Mouse (Mus musculus): ENCODE measurements around the gene Agmat.

Agmat gene

GRCm38 (mm10) chr4:141781201-141781985 is 34.9 kb downstream of the Agmat start:
- DNase-seq (ENCODE audit: low spot score): no peak

DNA sequence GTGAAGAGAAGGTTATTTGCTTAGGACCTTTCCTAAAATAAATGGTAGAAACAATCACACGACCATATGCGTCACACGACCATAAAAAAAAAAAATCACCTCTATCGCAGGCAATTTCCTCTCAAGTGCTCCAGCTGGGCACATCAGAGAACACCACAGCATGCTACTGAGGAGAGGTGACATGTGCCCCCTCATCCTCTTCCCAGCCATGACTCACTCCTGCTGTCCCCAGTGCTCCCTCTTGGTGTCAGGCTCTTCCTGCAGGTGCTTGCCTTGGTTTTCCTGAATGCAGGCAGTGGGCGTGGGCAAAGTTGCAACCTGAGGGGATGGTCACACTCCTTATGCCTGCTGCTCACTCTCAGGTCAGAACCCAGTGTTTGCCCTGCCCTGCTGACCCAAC is 38.4 kb downstream of the Agmat start:
- DNase-seq (ENCODE audit: low spot score): no peak

- DNase-seq (ENCODE audit: low spot score): no peak
These were observed 39.7 kb downstream of the Agmat start for GRCm38 (mm10) chr4:141786141-141786540.

- no peak for DNase-seq (ENCODE audit: low spot score)
These were observed 40.6 kb downstream of the Agmat start for GRCm38 (mm10) chr4:141787046-141787445.

DNA sequence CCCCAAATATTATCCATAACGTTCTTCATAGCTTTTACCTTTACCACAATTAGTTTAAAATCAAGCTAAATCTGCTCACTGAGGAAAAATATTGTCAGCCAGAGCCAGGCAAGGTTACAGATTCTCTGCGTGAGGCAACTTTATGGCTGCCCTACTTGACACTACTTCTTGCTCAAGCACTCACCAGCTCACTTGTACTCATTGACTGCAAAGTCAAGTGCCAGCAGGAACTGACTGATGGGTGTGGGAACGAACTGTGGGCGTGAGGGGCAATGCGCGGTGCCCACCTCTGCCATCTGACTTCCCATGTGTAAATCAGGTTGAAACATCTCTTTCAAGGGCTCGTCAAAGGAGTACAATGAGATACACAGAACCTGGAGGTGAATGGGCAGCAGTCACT is 41.0 kb downstream of the Agmat start:
- no peak for DNase-seq (ENCODE audit: low spot score)

- DNase-seq (ENCODE audit: low spot score): no peak
These were observed 43.2 kb downstream of the Agmat start for GRCm38 (mm10) chr4:141789564-141790218.

GRCm38 (mm10) chr4:141790524-141790990 is 44.1 kb downstream of the Agmat start, which contains the start of gene Dnajc16:
Gene Dnajc16, minus strand, starts transcription at chr4:141790931.
- DNase-seq (ENCODE audit: low spot score): peak; percentile 99

DNA sequence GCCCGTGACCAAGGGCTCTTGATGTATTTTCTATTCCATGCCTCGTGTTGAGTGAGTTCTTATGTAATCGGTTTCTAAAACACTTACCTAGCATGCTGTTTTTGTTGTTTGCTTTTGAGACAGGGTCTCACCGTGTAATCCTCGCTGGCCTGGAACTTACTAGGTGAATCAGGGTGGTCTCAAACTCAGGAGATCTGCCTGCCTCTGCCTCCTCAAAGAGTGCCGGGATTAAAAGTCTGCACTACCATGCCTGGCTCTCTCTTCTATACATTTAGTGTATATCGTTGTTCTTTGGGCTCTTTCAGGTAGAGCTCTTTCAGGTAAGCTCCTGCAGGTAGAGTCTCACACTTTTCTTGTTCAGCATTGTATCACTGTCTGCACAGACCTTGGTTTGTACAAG is 45.0 kb downstream of the Agmat start:
- DNase-seq (ENCODE audit: low spot score): no peak

DNA sequence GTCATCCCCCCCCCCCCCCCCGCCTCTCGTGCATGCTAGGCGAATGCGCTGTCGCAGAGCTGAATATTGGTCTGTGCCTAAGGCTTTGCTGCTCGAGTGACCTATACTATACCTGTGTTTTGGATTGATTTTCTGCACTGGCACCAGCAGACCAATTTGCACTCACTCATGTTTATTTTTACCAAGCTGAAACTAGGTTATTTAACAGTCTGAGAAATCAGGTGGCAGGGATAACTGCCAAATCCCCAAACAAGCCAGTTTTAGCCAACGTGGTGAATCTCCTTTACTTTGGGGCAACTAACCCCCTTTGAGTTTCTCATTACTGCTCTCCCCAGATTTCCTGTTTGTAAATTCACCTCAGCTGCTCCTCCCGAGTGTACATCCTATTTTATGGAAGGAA is 45.5 kb downstream of the Agmat start:
- DNase-seq (ENCODE audit: low spot score): no peak

DNA sequence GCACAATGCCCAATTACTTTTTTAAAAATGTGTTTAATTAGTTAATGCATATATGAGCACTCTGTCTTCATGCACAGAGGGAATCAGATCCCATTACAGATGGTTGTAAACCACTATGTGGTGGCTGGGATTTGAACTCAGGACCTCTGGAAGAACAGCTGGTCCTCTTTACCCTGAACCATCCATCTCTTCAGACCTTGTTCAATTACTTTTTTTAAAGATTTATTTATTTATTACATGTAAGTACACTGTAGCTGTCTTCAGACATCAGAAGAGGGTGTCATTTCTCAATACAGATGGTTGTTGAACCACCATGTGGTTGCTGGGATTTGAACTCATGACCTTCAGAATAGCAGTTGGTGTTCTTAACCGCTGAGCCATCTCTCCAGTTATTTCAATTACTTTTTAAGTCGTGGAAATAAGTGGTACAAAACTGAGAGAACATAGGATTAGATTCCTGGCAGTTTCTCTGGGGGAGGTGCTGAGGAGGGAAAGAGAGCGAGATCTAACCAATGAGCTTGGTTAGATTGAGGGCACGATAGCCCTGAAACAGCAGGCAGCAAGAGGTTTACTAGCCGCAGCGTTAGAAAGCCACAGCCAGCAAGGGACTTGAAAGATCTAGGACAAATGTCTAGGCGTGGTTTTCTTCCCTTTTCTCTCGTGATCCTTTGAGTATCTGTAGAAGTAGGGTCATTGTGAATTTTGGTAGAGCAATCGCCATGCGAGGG is 46.2 kb downstream of the Agmat start:
- DNase-seq (ENCODE audit: low spot score): no peak

DNA sequence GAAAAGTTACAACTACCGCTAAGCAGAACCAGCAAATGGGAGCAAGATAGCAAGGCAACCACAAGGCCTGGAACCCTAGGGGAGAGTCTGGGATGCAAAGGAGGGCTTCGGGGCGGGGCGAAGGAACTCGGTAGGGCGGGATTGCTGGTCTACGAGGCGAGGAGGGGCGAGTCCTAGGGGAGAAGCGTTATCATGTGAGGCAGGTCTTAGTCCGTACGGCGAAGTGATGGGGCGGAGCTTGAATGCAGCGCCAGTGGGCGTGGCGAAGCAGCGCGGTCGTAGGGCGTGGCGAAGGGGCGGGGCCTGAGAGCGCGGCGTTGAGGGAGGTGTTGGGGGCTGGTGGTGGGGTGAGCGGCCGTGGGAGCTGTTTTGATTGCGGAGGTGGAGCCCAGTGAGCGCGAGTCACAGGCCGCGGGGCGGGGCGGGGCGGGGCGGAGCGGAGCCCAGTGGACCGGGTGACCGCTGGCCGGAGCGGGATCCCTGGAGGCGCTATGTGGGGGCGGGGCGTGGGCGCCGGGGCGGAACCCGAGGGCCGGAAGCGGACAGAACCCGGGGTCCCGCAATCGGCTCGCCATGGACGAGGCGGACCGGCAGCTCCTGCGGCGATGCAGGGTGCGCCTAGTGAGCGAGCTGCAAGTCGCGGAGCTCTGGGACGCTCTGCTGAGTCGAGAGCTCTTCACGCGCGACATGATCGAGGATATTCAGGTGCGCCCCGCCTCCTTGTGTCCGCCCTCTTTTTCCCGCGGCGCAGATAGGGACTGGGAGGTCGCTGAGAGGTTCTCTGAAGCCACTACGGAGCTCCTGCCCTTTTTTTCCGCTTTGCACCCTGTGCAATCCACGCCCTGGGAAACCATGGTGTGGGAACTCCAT is 47.0 kb downstream of the Agmat start, which contains the start of gene Casp9:
Casp9 (plus strand) TSS at position 331 of the 870 bp plus-strand sequence.
- DNase-seq (ENCODE audit: low spot score): peak; percentile 99

DNA sequence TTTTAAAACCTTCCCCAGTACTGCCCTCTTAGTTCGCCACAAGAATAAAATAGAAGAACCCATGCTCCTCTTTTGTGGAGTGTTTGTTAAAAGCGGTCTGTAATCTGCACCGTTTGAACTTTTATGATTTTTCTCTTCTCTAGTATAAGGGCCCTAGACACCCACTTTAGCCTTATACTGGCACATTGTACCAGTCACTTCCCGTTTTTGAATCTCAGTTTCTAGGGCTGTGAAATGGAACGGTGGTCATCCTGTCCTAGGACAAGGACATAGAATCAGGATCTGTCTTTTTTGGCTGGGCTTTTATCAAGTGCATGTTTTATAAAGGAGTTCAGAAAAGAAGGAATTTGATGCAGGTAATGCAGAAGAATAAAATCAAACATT is 47.7 kb downstream of the Agmat start:
- no peak for DNase-seq (ENCODE audit: low spot score)

- no peak for DNase-seq (ENCODE audit: low spot score)
These were observed 49.9 kb downstream of the Agmat start for GRCm38 (mm10) chr4:141796356-141796755.

DNA sequence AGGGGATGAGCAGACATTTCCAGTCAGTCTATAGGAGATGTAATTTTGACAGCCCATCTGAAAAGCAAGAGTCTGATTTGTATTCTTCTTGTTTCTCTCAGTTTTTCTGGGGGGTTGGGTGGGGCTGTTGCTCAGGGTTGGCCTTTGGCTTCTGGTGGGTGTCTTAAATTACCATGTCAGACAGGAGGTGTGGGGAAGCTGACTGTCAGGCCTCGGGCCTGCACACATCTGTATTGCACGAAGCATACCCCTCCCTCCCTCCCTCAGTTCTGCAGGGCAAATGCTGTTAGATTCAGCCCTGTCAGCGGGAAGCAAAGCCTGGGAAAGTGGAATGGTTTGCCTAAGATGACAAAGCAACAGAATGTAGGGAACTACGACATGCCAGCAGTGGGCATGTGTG is 50.5 kb downstream of the Agmat start:
- no peak for DNase-seq (ENCODE audit: low spot score)

- no peak for DNase-seq (ENCODE audit: low spot score)
These were observed 51.1 kb downstream of the Agmat start for GRCm38 (mm10) chr4:141797545-141797944.

DNA sequence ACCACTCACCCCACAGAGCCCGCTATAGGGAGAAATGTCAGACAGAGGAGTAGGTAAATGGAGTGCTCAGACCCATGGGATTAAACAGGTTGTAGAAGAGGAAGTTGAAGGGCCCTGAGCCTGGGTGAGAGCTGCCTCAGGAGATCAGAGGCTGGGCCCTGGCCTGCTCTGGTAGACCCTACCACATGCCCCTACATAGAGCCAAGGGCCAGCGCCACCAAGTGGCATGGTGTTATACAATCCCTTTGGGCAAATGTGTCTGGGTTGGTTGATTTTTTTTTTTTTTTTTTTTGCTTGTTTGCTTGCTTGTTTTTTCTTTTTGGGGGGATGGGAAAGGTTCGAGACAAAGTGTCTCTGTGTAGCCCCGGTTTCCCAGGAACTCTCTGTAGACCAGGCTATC is 57.6 kb downstream of the Agmat start:
- DNase-seq (ENCODE audit: low spot score): no peak

DNA sequence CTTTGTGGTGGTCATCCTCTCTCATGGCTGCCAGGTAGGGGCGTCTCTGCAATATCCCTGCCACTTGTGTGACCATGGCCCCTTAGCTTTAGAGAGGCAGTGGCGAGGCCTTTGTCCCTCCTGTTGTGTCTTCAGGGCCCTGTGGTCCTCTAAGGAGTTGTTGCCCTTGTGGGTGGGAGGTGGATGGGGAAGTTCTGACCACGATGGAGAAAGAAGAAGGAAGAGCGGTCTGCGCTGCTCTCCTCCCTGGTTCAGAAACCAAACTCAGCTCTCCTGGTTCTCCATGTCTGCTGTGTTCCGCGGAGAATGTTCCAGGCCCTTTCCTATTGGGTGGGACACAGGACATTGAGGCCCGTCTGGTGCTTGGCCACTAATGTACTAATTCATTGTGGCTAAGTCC is 59.4 kb downstream of the Agmat start:
- DNase-seq (ENCODE audit: low spot score): no peak

Measured in retina, embryonic 14.5 days (tissue).